Comparison of ENCODE assay signal across 21 mouse cellular contexts in genomic region chr8:115269601-115270000, GRCm38 (mm10).
A peak's percentile ranks its signal among the peaks of the same experiment; 100 is the strongest.
DNase-seq lines count a peak whose midpoint lies in the region; ATAC-seq and TF ChIP-seq lines count a peak whose summit lies in the region.
"Had no signal": no experiment of that assay in that cellular context is flagged by ENCODE, and none has a peak within 500 bp of the region (broad histone marks: within the 10 kb centered on the region; RNA-seq: fewer than 3 reads in every experiment).

No protein-coding gene starts in this region.

- no peak for ATAC-seq in lung, postnatal 0 days
- peak; percentile 93 for ATAC-seq in megakaryocyte progenitor cell, adult 5-6 weeks (replicated peaks; ENCODE audit: poor library complexity)
- ATAC-seq: activated CD4-positive, CD25-positive, alpha-beta regulatory T cell, adult 4 months; CD4-positive, CD25-positive, alpha-beta regulatory T cell, adult 4 months; forebrain, embryonic 14.5 days; hindbrain, postnatal 0 days; intestine, postnatal 0 days had no signal

- H3K9ac ChIP-seq in lung, postnatal 0 days (replicated peaks; ENCODE audit: low read depth), result no peak overlapping the region
- H3K9ac ChIP-seq: embryonic facial prominence, embryonic 13.5 days; heart, embryonic 13.5 days; limb, embryonic 15.5 days; midbrain, embryonic 12.5 days had no signal

- H3K27ac ChIP-seq in lung, postnatal 0 days (ENCODE audit: low read length), result no peak overlapping the region
- H3K27ac ChIP-seq in gastrocnemius, adult 2 months, result no peak overlapping the region
- H3K27ac ChIP-seq: embryonic facial prominence, embryonic 13.5 days; heart, embryonic 13.5 days; hindbrain, postnatal 0 days; limb, embryonic 15.5 days; midbrain, embryonic 12.5 days had no signal

- no peak overlapping the region for H3K4me2 ChIP-seq in lung, postnatal 0 days (replicated peaks; ENCODE audit: low read depth, low read length)
- H3K4me2 ChIP-seq: embryonic facial prominence, embryonic 13.5 days; heart, embryonic 13.5 days; limb, embryonic 15.5 days; midbrain, embryonic 12.5 days had no signal

- H3K27me3 ChIP-seq in lung, postnatal 0 days (replicated peaks; ENCODE audit: insufficient read depth, low read length), result no peaks in the 10 kb centered on the region
- H3K27me3 ChIP-seq: embryonic facial prominence, embryonic 13.5 days; midbrain, embryonic 12.5 days had no signal

- H3K9me3 ChIP-seq in lung, postnatal 0 days (ENCODE audit: low read length), result no peaks in the 10 kb centered on the region
- H3K9me3 ChIP-seq: embryonic facial prominence, embryonic 13.5 days; limb, embryonic 15.5 days; midbrain, embryonic 12.5 days had no signal

- peak; percentile 22 for DNase-seq in embryo, embryonic 10 days (ENCODE audit: low spot score)
- no peak for DNase-seq in embryo, embryonic 9.5 days (ENCODE audit: extremely low spot score)
- DNase-seq in lung, postnatal 0 days (ENCODE audit: low spot score), result peak; percentile 13
- no peak for DNase-seq in lung, postnatal 4 days
- DNase-seq in embryo, embryonic 11 days, result peak; percentile 40
- DNase-seq in layer of hippocampus, adult 9-11 months, result no peak
- no peak for DNase-seq in gastrocnemius, adult 2 months
- DNase-seq: adrenal gland, postnatal 25 days; cerebellum, adult 18-20 months; cerebellum, postnatal 25 days; thymus, adult 2 months had no signal

- TF ChIP-seq CTCF in lung, postnatal 0 days (IDR thresholded peaks at IDR 0.05), result no peak
- TF ChIP-seq CTCF in gastrocnemius, adult 2 months (IDR thresholded peaks at IDR 0.05), result no peak

- no peak for TF ChIP-seq EP300 in lung, postnatal 0 days (IDR thresholded peaks at IDR 0.05)

- 42% methylated on average over 4 of the region's 4 CpGs for WGBS in lung, postnatal 0 days

- H3K36me3 ChIP-seq in lung, postnatal 0 days (ENCODE audit: insufficient read depth, low read length), result no peaks in the 10 kb centered on the region
- H3K36me3 ChIP-seq: embryonic facial prominence, embryonic 13.5 days; heart, embryonic 13.5 days; limb, embryonic 15.5 days; midbrain, embryonic 12.5 days had no signal

- intact Hi-C loops in gastrocnemius, adult 2 months (cut with DNase I), result no loop called here

- H3K4me1 ChIP-seq in lung, postnatal 0 days (ENCODE audit: insufficient read depth, low read depth, low read length), result no peaks in the 10 kb centered on the region
- H3K4me1 ChIP-seq: heart, embryonic 13.5 days had no signal

- no peak overlapping the region for H3K4me3 ChIP-seq in lung, postnatal 0 days (ENCODE audit: low read depth, low read length)
- H3K4me3 ChIP-seq in gastrocnemius, adult 2 months, result no peak overlapping the region
- H3K4me3 ChIP-seq: embryonic facial prominence, embryonic 13.5 days; heart, embryonic 13.5 days; limb, embryonic 15.5 days; midbrain, embryonic 12.5 days had no signal

Comparison
In these comparisons a context has a peak if more than half of its experiments do, and no peak if none do; other contexts are left out.
1. DNase-seq: peak in embryo, embryonic 10 days (single experiment), lung, postnatal 0 days (single experiment) and embryo, embryonic 11 days (single experiment); none in embryo, embryonic 9.5 days (single experiment), lung, postnatal 4 days (0 of 2), layer of hippocampus, adult 9-11 months (single experiment) and gastrocnemius, adult 2 months (single experiment).